Mouse (Mus musculus) heart, adult 8-10 months (tissue): ENCODE measurements around the gene Wscd2. TPM values are rescaled to one million over a fixed set of nuclear protein-coding genes. Genes with fewer than 3 reads are reported as not detected.
A peak's percentile ranks its signal among the peaks of the same experiment; 100 is the strongest.
"Not testable (repeated sequence)": the region's sequence is repeated elsewhere in the genome, so short reads cannot be mapped to it uniquely, and the experiment has no call there.

Source experiments
- DNase-seq: peaks from one replicate; pipeline ENCODE4 v3.0.0; 2022; ENCODE audit warnings: low spot score
- total RNA-seq, 4 experiments: library from RNA; stranded (reverse); gene quantifications; 2 replicates each; pipeline ENCODE4 v1.2.4; 2022

Wscd2 gene
- total RNA-seq, 4 experiments from 2014 or later, result 0.11 to 0.23 (median 0.16) TPM; not detected in 1

DNA sequence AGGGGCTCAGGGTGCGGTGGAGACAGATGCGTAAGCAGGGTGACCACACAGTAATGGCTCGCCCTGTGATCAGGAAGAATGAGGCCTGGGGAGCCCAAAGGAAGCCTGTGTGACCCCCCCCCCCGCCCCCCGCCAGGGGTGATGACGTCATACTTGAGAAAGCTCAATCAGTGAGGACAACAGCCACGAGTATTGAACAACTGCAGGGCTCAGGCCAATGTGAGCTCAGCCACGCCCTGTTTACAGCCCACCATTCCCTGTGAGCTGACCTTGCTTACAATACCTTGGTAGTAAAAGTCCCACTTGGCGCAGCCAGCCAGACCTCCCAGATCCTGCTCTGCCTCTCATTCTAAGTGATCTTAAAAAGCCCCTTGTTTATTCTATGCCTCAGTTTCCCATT lies 90.7 kb downstream of the Wscd2 start:
- no peak for DNase-seq

DNA sequence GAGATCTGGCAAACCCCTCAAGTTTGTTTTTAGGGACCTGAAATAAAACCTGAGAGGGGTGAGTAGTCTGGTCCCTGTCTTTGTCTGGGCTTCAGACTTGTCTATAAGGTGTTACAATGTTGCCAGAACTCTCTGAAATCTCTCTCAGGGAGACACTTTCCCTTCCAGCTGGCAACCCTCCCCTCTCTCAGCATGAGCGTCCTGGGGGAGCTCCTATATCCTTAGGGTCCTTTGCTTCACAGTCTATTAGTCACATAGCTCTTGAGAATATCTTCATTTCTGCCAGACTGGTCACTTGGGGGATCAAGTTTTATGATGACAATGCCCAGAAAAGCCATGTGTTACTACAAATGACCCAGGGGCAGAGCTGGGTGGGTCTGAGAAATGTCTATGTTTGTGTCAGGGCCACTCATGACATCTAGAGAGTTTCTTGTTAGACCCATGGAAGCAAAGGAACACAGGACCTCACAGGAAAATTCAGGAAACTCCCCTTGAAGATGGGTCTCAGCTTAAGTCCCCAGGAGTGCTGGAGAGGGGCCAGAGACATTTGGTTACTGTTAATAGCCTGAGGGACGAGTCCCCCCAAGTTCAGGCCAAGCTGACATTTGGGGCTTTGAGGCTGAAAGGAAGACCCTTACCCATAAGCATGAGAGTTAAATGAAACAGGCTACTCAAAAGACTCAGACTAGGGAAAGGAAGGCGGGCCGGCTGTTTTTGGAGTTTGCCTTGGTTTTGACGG lies 93.5 kb downstream of the Wscd2 start:
- DNase-seq, result no peak

DNA sequence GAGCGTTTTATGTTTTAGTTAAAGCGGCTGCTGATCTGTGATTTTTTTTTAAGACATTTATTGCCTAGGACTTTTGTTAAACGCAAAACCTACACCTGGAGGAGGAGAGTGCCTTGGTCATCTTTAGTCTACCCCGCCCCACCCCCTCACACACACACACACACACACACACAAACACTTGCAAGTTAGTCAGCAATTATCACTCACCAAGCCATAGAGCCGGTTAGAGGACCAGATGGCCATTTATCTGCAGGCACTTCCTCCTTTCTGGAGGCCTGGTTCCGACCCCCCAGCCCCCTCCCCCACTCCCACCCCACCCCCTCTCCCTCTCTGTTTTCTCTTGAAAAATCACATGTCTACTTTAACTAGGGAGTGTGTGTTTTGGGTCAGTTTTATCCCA lies 94.3 kb downstream of the Wscd2 start:
- DNase-seq, result no peak

DNA sequence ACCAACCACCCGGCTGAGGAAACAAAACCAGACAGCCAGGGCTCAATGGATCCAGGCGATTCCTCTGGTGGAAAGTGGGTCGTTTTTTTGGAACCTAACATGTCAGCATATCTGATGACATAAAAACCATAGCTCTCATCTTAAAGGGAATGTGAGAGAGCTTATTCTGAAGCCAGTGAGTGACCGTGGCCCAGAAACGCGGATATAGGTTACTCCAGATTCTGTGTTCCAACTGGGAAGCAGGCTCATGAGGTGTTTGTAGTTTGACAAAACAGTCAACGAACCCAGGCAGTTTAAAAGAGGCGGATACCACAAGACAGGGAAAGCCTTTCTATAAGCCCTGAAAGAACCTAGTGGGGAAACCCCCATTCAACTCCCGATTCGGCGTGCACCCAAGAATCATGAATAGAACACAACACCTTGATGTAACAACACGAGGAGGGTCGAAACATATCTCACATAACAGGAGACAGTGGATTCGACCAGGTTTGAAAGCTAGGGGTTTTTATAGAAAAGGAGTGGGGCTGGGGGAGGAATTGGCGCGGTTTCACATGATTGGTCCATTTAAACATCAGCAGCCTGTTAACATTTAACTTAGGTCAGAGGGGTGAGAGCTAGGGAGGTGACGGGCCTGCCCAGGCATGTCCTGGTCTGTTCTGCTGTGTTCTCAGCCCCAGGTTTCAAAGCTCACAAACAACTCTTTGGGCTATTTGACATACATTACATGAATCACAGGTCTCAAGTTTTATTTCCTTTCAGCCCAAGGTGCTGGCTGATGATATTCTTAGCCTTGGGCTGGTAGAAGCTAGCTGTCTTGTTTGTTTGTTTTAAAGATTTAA lies 95.7 kb downstream of the Wscd2 start:
- not testable (repeated sequence) for DNase-seq

- DNase-seq, result not testable (repeated sequence)
Measured at GRCm38 (mm10) chr5:113586458-113586849, 96.3 kb downstream of the Wscd2 start.

DNA sequence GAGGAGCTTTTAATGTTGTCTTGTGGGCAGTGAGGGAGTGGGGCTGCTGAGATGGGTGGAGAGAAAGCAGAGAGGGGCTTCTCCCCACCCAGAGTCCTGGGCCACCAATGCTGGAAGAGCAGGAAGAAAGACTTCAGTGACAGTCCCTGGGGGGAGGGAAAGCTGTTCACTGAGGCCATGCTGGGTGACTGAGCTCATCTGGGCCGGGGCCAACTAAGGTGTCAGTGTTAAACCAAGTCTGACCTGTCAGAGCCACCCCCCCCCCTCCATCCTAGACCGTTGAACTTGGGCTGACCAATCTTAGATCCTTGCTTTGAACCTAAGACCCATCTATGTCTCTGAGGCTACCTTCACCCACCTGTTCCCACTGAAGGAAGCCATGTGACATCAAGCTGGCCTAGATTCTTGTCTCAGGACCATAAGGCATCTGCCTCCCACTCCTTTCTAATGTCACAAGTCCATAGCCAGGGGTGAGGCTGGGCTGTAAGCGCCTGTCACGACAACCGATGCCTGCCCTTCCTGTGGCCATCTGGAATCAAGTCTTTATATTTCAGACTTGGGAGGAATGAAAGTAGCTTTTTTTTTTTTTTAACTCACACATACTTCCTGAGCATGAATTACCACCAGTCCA lies 100.0 kb downstream of the Wscd2 start:
- DNase-seq, result no peak

GRCm38 (mm10) chr5:113591166-113591565 lies 101.0 kb downstream of the Wscd2 start:
- no peak for DNase-seq

DNA sequence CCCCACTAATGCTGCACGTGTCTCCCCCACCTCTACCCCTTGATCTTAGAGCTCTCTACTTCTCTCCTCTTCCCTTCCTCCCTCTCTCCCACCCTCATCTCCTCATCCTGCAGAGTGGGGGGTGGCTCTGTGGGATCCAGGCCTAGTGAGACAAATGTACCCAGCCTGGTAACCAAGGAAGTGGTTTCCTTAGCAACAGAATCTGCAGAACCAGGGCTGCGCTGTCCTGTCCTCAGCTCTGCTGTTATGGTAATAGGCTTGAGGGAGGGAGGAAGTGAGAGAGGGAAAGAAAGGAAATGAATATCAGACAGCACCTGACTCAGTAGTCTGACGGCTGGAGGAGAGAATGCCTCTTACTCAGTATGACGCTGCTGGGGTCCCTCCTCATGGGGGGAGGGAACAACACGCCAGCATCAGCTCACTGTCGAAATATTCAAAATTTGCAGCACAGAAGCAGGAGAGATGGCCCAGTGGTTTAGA lies 101.7 kb downstream of the Wscd2 start:
- DNase-seq, result no peak

DNA sequence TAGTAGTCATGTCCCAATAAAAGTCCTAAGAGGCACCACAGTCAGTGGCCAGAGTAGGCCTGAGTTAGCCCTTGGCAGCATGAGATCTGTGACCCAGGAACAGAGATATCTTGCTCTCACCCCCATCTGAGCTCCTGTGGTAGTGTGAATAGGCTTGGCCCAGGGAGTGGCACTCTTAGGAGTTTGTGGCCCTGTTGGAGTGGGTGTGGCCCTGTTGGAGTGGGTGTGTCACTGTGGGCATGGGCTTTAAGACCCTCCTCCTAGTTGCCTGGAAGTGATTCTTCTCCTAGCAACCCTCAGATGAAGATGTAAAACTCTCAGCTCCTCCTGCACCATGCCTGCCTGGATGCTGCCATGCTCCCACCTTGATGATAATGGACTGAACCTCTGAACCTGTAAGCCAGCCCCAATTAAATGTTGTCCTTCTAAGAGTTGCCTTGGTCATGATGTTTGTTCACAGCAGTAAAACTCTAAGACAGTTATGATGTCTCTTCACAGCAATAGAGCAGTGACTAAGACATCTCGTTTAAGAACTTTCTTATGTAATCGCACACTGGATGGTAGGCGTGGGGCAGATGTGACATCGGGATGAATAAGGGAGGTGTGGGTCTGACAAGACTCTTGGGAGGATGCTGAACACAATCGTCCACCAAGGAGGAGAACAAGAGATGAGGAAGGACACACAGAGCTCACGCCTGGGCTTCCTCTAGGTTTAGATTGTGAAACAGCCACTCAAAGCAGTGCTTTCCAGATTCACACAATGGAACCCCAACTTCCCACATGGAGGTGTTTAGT lies 104.0 kb downstream of the Wscd2 start:
- DNase-seq, result no peak

- no peak for DNase-seq
Measured at GRCm38 (mm10) chr5:113596252-113596651, 106.1 kb downstream of the Wscd2 start.

DNA sequence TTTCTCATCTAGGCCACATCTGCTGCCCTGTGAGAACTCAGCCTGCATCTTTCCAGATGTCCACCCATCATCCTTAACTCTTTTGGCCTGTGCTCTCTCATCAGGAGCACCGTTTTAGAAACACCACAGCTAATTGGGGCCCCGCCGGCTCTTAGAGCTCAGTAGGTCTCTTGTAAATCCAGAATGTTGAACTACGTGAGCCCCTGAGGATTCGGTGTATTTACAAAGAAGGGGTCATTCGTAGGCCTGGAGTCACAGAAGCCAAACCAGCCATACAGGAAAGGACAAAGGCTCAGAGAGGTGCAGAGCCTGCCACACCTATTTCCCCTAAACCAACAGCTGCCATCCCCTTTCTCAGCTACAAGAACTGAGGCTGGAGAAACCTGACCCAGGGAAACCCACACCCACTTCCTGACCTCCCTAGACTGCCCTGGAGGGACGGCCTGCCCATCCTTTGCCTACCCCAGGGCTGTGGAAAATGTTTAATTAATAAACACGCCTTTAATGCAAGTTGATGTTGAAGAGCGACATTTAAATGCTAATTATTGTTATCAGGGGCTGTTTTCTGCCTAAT lies 106.7 kb downstream of the Wscd2 start:
- no peak for DNase-seq

DNA sequence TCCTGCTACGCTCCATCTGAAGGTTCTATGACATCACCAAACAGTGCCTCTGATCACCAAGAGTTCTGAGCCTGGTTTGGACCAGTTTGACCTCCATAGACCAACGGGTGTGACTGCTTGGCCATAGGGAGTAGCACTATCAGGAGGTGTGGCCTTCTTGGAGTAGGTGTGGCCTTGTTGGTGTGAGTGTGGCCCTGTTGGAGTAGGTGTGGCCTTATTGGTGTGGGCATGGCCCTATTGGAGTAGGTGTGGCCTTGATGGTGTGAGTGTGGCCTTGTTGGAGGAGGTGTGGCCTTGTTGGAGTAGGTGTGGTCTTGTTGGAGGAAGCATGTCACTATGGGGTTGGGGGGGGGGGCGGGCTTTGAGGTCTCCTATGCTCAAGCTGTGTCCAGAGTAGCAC lies 110.0 kb downstream of the Wscd2 start:
- no peak for DNase-seq

DNA sequence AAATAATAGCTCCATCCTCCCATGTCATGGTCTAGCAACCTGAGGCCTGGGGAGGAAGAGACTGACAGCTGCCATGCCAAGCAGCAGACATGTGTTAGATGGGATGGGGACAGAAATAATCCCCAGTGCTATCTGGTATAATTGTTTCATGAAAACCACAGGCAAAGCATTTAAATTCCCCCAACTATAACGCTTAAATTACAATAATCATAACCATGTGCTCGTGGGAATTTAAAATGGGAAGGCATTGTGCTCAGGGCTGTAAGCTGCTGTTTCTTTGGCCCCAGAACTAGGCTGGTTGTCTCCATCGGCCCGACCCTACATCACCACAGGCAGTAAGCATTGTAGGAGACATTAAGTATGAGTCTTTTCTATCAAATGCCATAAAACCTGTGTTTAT lies 110.7 kb downstream of the Wscd2 start:
- DNase-seq, result no peak

DNA sequence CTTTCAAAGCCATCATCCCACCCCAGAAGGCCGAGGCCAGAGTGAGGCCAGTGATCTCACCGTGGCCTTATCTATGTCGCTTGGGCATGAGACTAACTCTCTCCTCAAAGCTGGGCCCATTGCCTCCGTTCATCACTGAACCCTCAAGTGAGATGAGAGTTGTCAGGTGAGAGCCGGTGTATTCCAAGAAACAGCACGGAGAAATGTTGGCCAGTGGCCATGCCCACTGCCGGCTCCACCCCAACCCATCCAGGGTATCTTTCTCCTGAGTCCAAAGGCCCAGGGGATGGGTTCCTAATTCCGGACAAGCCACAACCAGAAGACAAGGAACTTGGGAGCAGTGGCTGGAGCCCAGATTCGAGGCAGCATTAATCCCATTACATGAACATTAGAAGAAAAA lies 113.3 kb downstream of the Wscd2 start:
- no peak for DNase-seq

DNA sequence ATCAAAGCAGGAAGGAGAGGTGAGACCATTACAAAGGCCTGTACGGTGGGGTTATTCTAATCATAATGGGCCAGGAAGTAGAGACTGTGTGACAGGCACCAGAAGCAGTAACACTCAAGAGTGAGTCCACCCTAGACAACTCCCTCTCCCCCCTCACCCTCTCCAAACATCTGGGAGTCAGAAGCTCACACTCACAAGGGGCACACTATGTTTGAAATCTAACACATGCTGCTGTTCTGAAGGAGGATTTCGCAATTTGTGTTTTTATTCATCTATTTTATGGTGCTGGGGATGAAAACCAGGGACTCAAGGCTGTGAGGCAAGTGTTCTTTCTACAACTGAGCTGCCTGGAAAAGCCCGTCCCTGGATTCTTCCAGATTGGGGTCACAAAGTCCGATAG lies 114.6 kb downstream of the Wscd2 start:
- DNase-seq, result no peak

DNA sequence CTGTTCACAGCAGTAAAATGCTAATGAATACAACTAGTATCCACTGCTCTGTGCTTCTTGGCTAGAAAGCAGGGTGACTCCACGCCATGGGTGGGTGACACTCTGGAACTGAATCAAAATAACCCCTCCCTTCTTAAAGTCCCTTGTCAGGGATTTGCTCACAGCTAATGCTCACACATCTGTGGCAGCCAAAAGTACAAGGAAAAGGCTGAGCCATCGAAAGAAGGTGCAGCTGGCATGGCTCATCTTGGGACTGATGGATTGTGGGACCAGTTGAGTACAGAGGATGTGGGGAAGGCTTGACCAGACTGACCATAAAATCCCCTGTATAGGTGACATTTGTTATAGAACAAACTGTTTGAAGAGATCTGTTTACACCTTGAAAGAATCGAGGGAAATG lies 116.0 kb downstream of the Wscd2 start:
- DNase-seq, result no peak

GRCm38 (mm10) chr5:113606961-113607785 lies 117.0 kb downstream of the Wscd2 start:
- DNase-seq, result peak; percentile 56

- peak; percentile 60 for DNase-seq
Measured at GRCm38 (mm10) chr5:113607941-113608431, 117.9 kb downstream of the Wscd2 start.

GRCm38 (mm10) chr5:113608511-113608910 lies 118.4 kb downstream of the Wscd2 start:
- no peak for DNase-seq

GRCm38 (mm10) chr5:113609891-113610290 lies 119.8 kb downstream of the Wscd2 start:
- no peak for DNase-seq
